Mouse (Mus musculus) liver, postnatal 0 days (tissue): ENCODE measurements around the gene Nectin1. TPM values are rescaled to one million over a fixed set of nuclear protein-coding genes. Genes with fewer than 3 reads are reported as not detected.
A peak's percentile ranks its signal among the peaks of the same experiment; 100 is the strongest.

Source experiments
- ATAC-seq: fragments of 200-750 bp; cut with Nextera tagmentation; 2 replicates; pipeline ENCODE4 v1.8.0; 2017; ENCODE audit warnings: mild to moderate bottlenecking, moderate library complexity
- DNase-seq: peaks from one replicate; pipeline ENCODE4 v3.0.0-alpha.2; 2016
- H3K27ac ChIP-seq: fragments of 300-500 bp; sonication (generic); 2 replicates; pipeline ENCODE4 v1.5.1; 2014; ENCODE audit warnings: antibody characterized with exemption, moderate library complexity, mild to moderate bottlenecking, low read depth
- H3K27me3 ChIP-seq: fragments of 300-500 bp; sonication (generic); 2 replicates; pipeline ENCODE4 v1.6.1; 2014; ENCODE audit warnings: low read length, control low read depth, mixed read lengths; ENCODE audit not compliant: insufficient read depth
- H3K36me3 ChIP-seq: fragments of 300-500 bp; sonication (generic); replicated peaks from 2 replicates; pipeline ENCODE4 v1.6.1; 2014; ENCODE audit warnings: mild to moderate bottlenecking, control low read depth, low read length, moderate library complexity, mixed read lengths; ENCODE audit not compliant: insufficient read depth
- H3K4me1 ChIP-seq: fragments of 300-500 bp; sonication (generic); 2 replicates; pipeline ENCODE4 v1.6.1; 2014; ENCODE audit warnings: antibody characterized with exemption, mild to moderate bottlenecking, control low read depth; ENCODE audit not compliant: insufficient read depth
- H3K4me2 ChIP-seq: fragments of 300-500 bp; sonication (generic); 2 replicates; pipeline ENCODE4 v1.6.1; 2014; ENCODE audit warnings: low read depth, mild to moderate bottlenecking, low read length, moderate library complexity, mixed read lengths
- H3K4me3 ChIP-seq: fragments of 300-500 bp; sonication (generic); 2 replicates; pipeline ENCODE4 v1.5.1; 2014; ENCODE audit warnings: low read depth, low read length
- H3K9ac ChIP-seq: fragments of 300-500 bp; sonication (generic); replicated peaks from 2 replicates; pipeline ENCODE4 v1.6.1; 2014; ENCODE audit warnings: mild to moderate bottlenecking, moderate library complexity
- H3K9me3 ChIP-seq: fragments of 300-500 bp; sonication (generic); 2 replicates; pipeline ENCODE4 v1.6.1; 2016; ENCODE audit warnings: mild to moderate bottlenecking, control low read depth, low read length, mixed read lengths
- CTCF ChIP-seq: sonication (generic); IDR thresholded peaks from 2 replicates; pipeline ENCODE4 v1.5.1; 2016; ENCODE audit warnings: antibody characterized with exemption, low read depth
- EP300 ChIP-seq: IDR thresholded peaks from 2 replicates; pipeline ENCODE4 v1.6.1; 2016; ENCODE audit warnings: antibody characterized with exemption, low read depth, mild to moderate bottlenecking
- WGBS: fragments of 180-500 bp; shearing (Covaris S2); extraction: QIAGEN DNeasy Blood & Tissue Kit; methylation state at CpG from one replicate; pipeline ENCODE4 v1.1.7; 2014; ENCODE audit not compliant: insufficient replicate concordance; 5-methylcytosine and 5-hydroxymethylcytosine counted together
- polyA plus RNA-seq: library from polyadenylated mRNA; unstranded; fragments of >200 nt; fragmentation: Nextera tagmentation; extraction: Ambion mirVana; gene quantifications from 2 replicates; pipeline ENCODE4 v1.2.1, GENCODE M21; 2015

Nectin1 gene
- polyA plus RNA-seq, 1 experiment from 2014 or later, result 4.0 TPM

GRCm38 (mm10) chr9:43808546-43808945 lies 64.8 kb downstream of the Nectin1 start:
- Histone ChIP-seq H3K27me3 (no peaks in the 10 kb centered on the region), H3K9ac (no peak overlapping the region), H3K4me1 (no peaks in the 10 kb centered on the region), H3K9me3 (no peaks in the 10 kb centered on the region), H3K27ac (no peak overlapping the region), H3K4me3 (no peak overlapping the region), H3K36me3 (0 out of 2 replicates have a peak, but pooled peaks cover 2% of the 10 kb centered on the region), H3K4me2 (no peak overlapping the region)
- DNase-seq, result no peak
- ATAC-seq, result no peak
- TF ChIP-seq CTCF, result no peak
- no peak for TF ChIP-seq EP300
- 39% methylated on average over 7 of the region's 7 CpGs for WGBS

GRCm38 (mm10) chr9:43813156-43813555 lies 69.4 kb downstream of the Nectin1 start:
- Histone ChIP-seq H3K4me3 (no peak overlapping the region), H3K4me2 (no peak overlapping the region), H3K9me3 (no peaks in the 10 kb centered on the region), H3K9ac (no peak overlapping the region), H3K4me1 (no peaks in the 10 kb centered on the region), H3K27me3 (no peaks in the 10 kb centered on the region), H3K27ac (no peak overlapping the region), H3K36me3 (no peaks in the 10 kb centered on the region)
- 37% methylated on average over 2 of the region's 2 CpGs for WGBS
- ATAC-seq (peak; percentile 94), DNase-seq (no peak)
- no peak; the same call in 1 of the 2 replicates for TF ChIP-seq EP300
- TF ChIP-seq CTCF, result no peak

- WGBS, result 92% methylated on average over 5 of the region's 5 CpGs
- no peaks in the 10 kb centered on the region for H3K9me3 ChIP-seq
- H3K27me3 ChIP-seq, result no peaks in the 10 kb centered on the region
- DNase-seq (no peak), ATAC-seq (no peak)
- TF ChIP-seq EP300 (no peak), CTCF (no peak)
- no peak overlapping the region for H3K4me3 ChIP-seq
- no peak overlapping the region for H3K27ac ChIP-seq
- no peaks in the 10 kb centered on the region for H3K36me3 ChIP-seq
- H3K4me2 ChIP-seq, result no peak overlapping the region
- no peak overlapping the region for H3K9ac ChIP-seq
- H3K4me1 ChIP-seq, result peaks cover 27% of the 10 kb centered on the region
Measured at GRCm38 (mm10) chr9:43822206-43822605, 78.4 kb downstream of the Nectin1 start.

GRCm38 (mm10) chr9:43825178-43825577 lies 81.4 kb downstream of the Nectin1 start:
- peaks cover 27% of the 10 kb centered on the region for H3K4me1 ChIP-seq
- no peaks in the 10 kb centered on the region for H3K36me3 ChIP-seq
- WGBS, result 38% methylated on average over 5 of the region's 5 CpGs
- H3K27me3 ChIP-seq, result no peaks in the 10 kb centered on the region
- TF ChIP-seq CTCF (no peak), EP300 (no peak)
- DNase-seq, result no peak
- H3K9me3 ChIP-seq, result no peaks in the 10 kb centered on the region
- H3K4me2 ChIP-seq, result no peak overlapping the region
- ATAC-seq, result peak; percentile 55
- no peak overlapping the region for H3K27ac ChIP-seq
- H3K4me3 ChIP-seq, result no peak overlapping the region
- H3K9ac ChIP-seq, result no peak overlapping the region

GRCm38 (mm10) chr9:43826558-43827253 lies 82.9 kb downstream of the Nectin1 start:
- DNase-seq, result no peak
- Histone ChIP-seq H3K27ac (no peak overlapping the region), H3K9ac (no peak overlapping the region), H3K4me1 (peaks cover 27% of the 10 kb centered on the region), H3K27me3 (no peaks in the 10 kb centered on the region), H3K4me2 (no peak overlapping the region), H3K36me3 (no peaks in the 10 kb centered on the region), H3K4me3 (no peak overlapping the region), H3K9me3 (no peaks in the 10 kb centered on the region)
- ATAC-seq, result peak; percentile 66; the same call in 1 of the 2 replicates
- 66% methylated on average over 8 of the region's 8 CpGs for WGBS
- TF ChIP-seq EP300 (no peak), CTCF (no peak)

GRCm38 (mm10) chr9:43827593-43827992 lies 83.8 kb downstream of the Nectin1 start:
- Histone ChIP-seq H3K9me3 (no peaks in the 10 kb centered on the region), H3K4me3 (no peak overlapping the region), H3K36me3 (no peaks in the 10 kb centered on the region), H3K27me3 (no peaks in the 10 kb centered on the region), H3K4me1 (peaks cover 24% of the 10 kb centered on the region), H3K27ac (no peak overlapping the region), H3K4me2 (no peak overlapping the region), H3K9ac (no peak overlapping the region)
- DNase-seq (peak; percentile 73), ATAC-seq (no peak)
- TF ChIP-seq EP300 (no peak), CTCF (peak; percentile 84)
- 53% methylated on average over 5 of the region's 5 CpGs for WGBS
